Mouse (Mus musculus) embryonic facial prominence, embryonic 15.5 days (tissue): ENCODE results near the gene Msi2. TPM values are rescaled to one million over a fixed set of nuclear protein-coding genes. Genes with fewer than 3 reads are reported as not detected.

Source experiments
- ATAC-seq: fragments of 200-750 bp; cut with Nextera tagmentation; 2 replicates; pipeline ENCODE4 v1.8.0; 2017; ENCODE audit warnings: low read depth, moderate TSS enrichment; ENCODE audit not compliant: insufficient number of reproducible peaks, low FRiP score, low TSS enrichment
- H3K27ac ChIP-seq: fragments of 300-500 bp; sonication (generic); replicated peaks from 2 replicates; pipeline ENCODE4 v1.5.1; 2015; ENCODE audit warnings: mild to moderate bottlenecking, inconsistent platforms
- H3K27me3 ChIP-seq: fragments of 300-500 bp; sonication (generic); 2 replicates; pipeline ENCODE4 v1.6.1; 2015; ENCODE audit warnings: inconsistent platforms
- H3K36me3 ChIP-seq: fragments of 300-500 bp; sonication (generic); 2 replicates; pipeline ENCODE4 v1.6.1; 2015; ENCODE audit warnings: mild to moderate bottlenecking, inconsistent platforms
- H3K4me1 ChIP-seq: fragments of 300-500 bp; sonication (generic); 2 replicates; pipeline ENCODE4 v1.6.1; 2015; ENCODE audit warnings: inconsistent platforms
- H3K4me2 ChIP-seq: fragments of 300-500 bp; sonication (generic); replicated peaks from 2 replicates; pipeline ENCODE4 v1.6.1; 2015; ENCODE audit warnings: mild to moderate bottlenecking, inconsistent platforms
- H3K4me3 ChIP-seq: fragments of 300-500 bp; sonication (generic); replicated peaks from 2 replicates; pipeline ENCODE4 v1.5.1; 2015; ENCODE audit warnings: mild to moderate bottlenecking, inconsistent platforms
- H3K9ac ChIP-seq: fragments of 300-500 bp; sonication (generic); 2 replicates; pipeline ENCODE4 v1.6.1; 2015; ENCODE audit warnings: inconsistent platforms
- H3K9me3 ChIP-seq: fragments of 300-500 bp; sonication (generic); replicated peaks from 2 replicates; pipeline ENCODE4 v1.6.1; 2016; ENCODE audit warnings: inconsistent platforms
- WGBS: fragments of 180-500 bp; shearing (Covaris S2); methylation state at CpG from one replicate; pipeline ENCODE4 v1.1.7; 2015; 5-methylcytosine and 5-hydroxymethylcytosine counted together
- polyA plus RNA-seq: library from polyadenylated mRNA; unstranded; fragments of >200 nt; fragmentation: Nextera tagmentation; extraction: Ambion mirVana; gene quantifications from 2 replicates; pipeline ENCODE4 v1.2.1, GENCODE M21; 2015

The Msi2 gene
- polyA plus RNA-seq, 1 experiment from 2014 or later: 19.7 TPM

DNA sequence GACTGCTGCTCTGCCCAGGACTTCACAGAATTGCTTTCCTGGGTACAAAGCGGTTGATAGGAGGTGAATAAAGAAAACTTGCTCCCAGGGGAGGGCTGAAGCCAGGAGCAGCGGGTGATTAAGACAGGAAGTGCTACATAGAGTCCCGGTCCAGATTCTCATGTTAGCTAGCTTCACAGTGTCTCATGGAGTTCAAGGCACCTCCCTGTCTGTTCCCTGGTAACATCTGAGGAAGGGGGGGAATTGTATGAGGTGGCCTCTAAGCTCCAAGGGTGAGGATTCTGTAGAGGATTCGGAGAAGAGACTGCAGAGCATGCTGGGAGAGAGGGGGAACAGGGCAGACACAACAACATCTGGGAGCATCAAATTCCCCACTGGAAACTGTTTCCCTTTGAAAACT is 233.2 kb downstream of the Msi2 start:
- WGBS: 44% methylated on average over 4 of the region's 4 CpGs
- H3K27ac ChIP-seq: no peak overlapping the region
- no peak overlapping the region for H3K4me3 ChIP-seq
- H3K9ac ChIP-seq: no peak overlapping the region
- H3K36me3 ChIP-seq: no peaks in the 10 kb centered on the region
- H3K4me1 ChIP-seq: peaks cover 54% of the 10 kb centered on the region
- H3K9me3 ChIP-seq: no peaks in the 10 kb centered on the region
- H3K27me3 ChIP-seq: no peaks in the 10 kb centered on the region
- H3K4me2 ChIP-seq: no peak overlapping the region
- ATAC-seq: no peak

DNA sequence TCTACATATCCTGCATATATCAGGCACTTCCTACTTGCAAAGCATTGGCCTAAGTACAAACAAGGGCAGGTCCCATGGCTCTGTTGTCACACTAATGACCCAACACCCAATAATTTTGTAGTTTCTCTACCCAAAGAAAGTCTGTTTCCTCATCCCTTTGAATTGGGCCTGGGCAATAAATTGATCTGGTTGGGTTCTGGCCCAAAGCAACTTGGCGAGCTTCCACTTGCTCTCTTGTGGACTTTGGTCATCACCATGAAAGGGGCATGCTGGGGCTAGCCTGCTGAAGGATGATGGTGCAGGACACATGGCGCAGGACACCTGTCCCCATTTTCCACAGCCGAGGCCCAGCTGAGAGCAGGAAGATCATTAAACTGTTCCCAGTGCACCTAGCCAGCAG is 234.3 kb downstream of the Msi2 start:
- Histone ChIP-seq H3K27ac (no peak overlapping the region), H3K4me1 (peaks cover 53% of the 10 kb centered on the region), H3K36me3 (no peaks in the 10 kb centered on the region), H3K9me3 (no peaks in the 10 kb centered on the region), H3K9ac (no peak overlapping the region), H3K27me3 (no peaks in the 10 kb centered on the region), H3K4me3 (no peak overlapping the region), H3K4me2 (no peak overlapping the region)
- 86% methylated on average over 3 of the region's 3 CpGs for WGBS
- no peak for ATAC-seq

DNA sequence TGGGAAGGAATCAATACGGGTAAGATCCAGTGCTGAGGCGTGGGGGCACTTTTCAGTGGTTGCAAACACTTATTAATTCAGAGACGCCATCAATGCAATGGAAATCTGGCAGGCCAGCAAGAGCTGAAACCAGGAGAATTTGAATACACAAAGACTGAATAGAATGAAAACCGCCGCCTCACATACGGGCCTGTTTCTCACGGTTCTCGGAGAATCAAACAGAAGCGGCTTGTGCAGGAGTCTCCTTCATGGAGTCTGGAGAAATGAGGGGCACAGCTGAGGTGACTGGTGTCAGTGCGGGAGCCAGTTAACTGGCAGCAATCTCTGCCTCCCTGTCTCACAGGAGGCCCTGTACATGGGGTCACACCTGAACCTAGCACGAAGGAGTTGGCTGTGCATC is 235.7 kb downstream of the Msi2 start:
- no peak overlapping the region for H3K9ac ChIP-seq
- H3K4me2 ChIP-seq: no peak overlapping the region
- 57% methylated on average over 11 of the region's 11 CpGs for WGBS
- H3K9me3 ChIP-seq: no peaks in the 10 kb centered on the region
- no peaks in the 10 kb centered on the region for H3K27me3 ChIP-seq
- H3K27ac ChIP-seq: peak overlapping the region; percentile 41; the same call in 1 of the 2 replicates
- no peak overlapping the region for H3K4me3 ChIP-seq
- H3K36me3 ChIP-seq: no peaks in the 10 kb centered on the region
- H3K4me1 ChIP-seq: peaks cover 52% of the 10 kb centered on the region
- ATAC-seq: no peak

DNA sequence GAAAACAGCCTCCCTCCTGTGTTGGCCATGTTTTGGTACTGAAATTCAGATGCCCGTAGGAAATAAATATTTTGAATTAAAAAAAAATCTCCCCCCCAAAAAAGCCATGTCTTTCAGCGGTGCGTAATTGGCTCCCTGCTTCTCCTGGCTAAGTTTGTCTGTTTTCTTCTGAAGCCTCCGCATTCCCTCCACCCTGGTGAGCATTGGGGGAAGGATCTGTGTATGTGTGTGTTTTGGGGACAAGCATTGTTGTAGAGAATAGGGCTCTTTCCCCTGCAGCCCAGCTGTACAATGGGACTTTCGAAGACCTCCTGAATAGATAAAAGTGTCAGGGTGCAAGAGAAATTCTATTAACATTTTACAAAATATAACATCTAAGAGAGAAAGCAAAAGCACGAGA is 236.1 kb downstream of the Msi2 start:
- WGBS: 51% methylated on average over 6 of the region's 6 CpGs
- ATAC-seq: no peak
- Histone ChIP-seq H3K36me3 (no peaks in the 10 kb centered on the region), H3K9me3 (no peaks in the 10 kb centered on the region), H3K9ac (no peak overlapping the region), H3K27ac (peak overlapping the region; percentile 41; the same call in 1 of the 2 replicates), H3K4me1 (peaks cover 52% of the 10 kb centered on the region), H3K27me3 (no peaks in the 10 kb centered on the region), H3K4me2 (no peak overlapping the region), H3K4me3 (no peak overlapping the region)

DNA sequence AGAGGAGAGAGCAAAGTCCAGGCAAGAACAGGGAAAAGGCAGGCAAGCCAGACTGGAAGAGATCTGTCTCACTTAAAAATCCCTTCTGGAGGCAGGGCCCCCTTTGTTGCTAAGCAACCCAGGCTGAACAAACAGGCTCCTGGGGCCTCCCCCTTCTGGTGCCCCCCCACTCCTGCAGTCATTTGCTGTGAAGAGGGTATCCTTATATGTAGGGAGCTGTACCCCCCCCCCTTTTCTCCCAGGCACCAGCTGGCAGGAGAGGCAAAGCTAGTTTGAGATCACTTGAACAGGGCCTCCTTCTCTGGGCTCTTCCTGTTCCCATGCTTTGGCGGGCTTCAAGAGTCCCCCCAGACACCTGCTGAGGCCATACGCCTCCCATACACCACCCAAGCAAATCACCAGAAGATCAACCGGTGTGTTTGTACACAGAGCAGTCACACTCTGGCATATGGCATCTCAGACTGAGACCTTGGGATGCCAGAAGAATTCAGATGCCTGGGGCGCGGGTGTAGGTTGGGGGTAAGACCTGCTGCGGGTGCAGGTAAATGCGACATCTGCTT is 236.6 kb downstream of the Msi2 start:
- 48% methylated on average over 7 of the region's 7 CpGs for WGBS
- Histone ChIP-seq H3K4me2 (no peak overlapping the region), H3K4me1 (peaks cover 52% of the 10 kb centered on the region)

DNA sequence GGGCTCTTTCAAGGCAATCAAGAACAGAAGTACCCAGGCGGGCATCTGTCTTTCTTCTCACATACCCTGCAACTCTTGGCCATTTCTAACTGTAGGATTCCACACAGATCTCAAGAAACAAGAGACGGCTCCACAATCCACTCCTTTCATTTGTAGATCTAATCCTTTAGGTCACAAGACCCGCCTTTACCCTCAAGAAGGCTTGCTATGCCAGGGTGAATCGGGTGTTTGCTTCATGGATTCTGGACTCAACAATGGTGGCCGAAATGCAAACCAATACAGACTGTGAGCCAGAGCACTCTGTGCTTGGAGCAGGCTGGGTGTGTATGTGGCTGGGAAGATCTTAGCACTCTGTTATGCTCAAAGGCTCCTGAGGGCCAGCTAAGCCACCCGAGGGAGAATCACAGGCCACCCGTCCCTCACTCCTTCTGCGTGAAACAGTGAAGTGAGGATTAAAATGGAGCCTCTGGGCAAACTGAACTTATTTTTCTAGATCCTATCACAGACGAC is 237.2 kb downstream of the Msi2 start:
- Histone ChIP-seq H3K36me3 (no peaks in the 10 kb centered on the region), H3K4me1 (peaks cover 52% of the 10 kb centered on the region), H3K27ac (peak overlapping the region; percentile 53), H3K9ac (no peak overlapping the region), H3K4me3 (no peak overlapping the region), H3K9me3 (no peaks in the 10 kb centered on the region), H3K4me2 (no peak overlapping the region), H3K27me3 (no peaks in the 10 kb centered on the region)
- 49% methylated on average over 9 of the region's 9 CpGs for WGBS
- ATAC-seq: peak; percentile 7; the same call in 1 of the 2 replicates

More for the DNA sequence above, 236.6 kb downstream of the Msi2 start:
- Histone ChIP-seq H3K4me3 (no peak overlapping the region), H3K27me3 (no peaks in the 10 kb centered on the region), H3K9ac (no peak overlapping the region), H3K27ac (peak overlapping the region; percentile 53), H3K36me3 (no peaks in the 10 kb centered on the region), H3K9me3 (no peaks in the 10 kb centered on the region)
- peak; percentile 47 for ATAC-seq

DNA sequence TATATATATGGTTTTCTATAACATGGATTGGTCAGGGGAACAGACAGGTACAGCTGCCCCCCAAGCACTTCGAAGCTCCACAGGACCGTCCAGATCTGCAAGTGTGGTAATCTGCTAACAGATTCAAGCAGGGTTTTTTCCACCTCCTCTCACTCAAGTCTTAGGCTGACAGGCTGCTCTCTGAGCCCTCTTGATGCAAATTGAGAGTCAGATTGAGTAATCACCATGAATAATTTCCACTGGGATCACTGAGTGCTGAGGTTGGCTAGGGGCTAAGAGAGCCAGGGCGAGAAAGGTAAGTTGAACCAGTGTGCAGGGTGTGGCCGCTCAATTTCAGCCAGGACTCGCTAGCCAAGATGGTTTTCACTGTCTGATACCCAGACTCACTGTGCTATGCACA is 238.8 kb downstream of the Msi2 start:
- Histone ChIP-seq H3K9me3 (no peaks in the 10 kb centered on the region), H3K27ac (no peak overlapping the region), H3K4me2 (no peak overlapping the region), H3K9ac (no peak overlapping the region), H3K27me3 (no peaks in the 10 kb centered on the region), H3K4me1 (peaks cover 47% of the 10 kb centered on the region), H3K36me3 (no peaks in the 10 kb centered on the region), H3K4me3 (no peak overlapping the region)
- WGBS: 58% methylated on average over 5 of the region's 5 CpGs
- no peak for ATAC-seq

DNA sequence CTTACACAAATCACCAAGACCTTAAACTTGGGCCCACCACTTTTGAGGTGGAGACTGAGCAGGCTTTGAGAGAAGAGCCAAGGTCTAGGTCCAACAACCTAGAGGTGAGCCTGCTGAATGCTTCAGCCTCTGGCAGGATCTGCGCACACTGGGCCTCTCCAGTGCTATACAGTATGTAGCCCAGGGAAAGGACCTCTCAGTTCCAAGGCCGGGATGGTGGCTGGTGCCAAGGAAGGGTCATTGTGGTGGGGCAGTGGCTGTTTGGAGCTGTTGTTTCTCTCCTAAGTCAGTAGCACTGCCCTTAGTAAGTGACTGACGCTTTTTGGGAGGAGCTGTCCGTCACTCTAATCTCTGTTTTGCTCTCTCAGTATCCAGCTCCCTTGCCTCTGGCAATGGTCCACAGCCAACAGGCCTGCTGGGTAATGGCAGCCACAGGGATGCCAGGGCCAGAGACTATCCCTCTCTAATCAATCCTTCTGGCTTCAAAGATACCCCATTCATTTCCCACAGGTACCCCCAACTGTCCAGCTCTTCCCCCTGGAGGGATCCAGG is 243.3 kb downstream of the Msi2 start:
- Histone ChIP-seq H3K4me2 (no peak overlapping the region), H3K36me3 (no peaks in the 10 kb centered on the region), H3K9ac (no peak overlapping the region), H3K27me3 (no peaks in the 10 kb centered on the region), H3K4me1 (peaks cover 39% of the 10 kb centered on the region), H3K27ac (no peak overlapping the region), H3K9me3 (no peaks in the 10 kb centered on the region), H3K4me3 (no peak overlapping the region)
- WGBS: 64% methylated on average over 4 of the region's 4 CpGs
- ATAC-seq: peak; percentile 40; the same call in 1 of the 2 replicates

DNA sequence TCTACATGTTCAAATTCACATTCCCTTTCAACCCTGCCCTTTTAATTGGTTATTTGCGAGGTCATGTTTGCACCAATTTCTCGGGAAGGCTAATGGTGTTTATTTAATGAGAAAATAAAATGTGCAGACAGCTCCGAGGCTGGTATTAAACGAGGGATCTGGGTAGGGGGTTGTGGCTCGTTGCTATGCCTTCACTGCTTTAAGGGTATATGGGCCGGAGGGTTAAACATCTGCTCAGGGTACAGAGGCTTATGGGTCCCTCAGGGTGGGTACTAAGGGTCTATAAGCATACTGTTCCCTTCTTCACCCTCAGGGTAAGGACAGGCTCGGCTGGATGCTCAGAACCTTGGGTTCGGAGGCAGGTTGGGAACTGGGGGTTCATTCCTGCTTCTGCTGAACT is 245.6 kb downstream of the Msi2 start:
- WGBS: 55% methylated on average over 8 of the region's 8 CpGs
- H3K4me2 ChIP-seq: no peak overlapping the region

DNA sequence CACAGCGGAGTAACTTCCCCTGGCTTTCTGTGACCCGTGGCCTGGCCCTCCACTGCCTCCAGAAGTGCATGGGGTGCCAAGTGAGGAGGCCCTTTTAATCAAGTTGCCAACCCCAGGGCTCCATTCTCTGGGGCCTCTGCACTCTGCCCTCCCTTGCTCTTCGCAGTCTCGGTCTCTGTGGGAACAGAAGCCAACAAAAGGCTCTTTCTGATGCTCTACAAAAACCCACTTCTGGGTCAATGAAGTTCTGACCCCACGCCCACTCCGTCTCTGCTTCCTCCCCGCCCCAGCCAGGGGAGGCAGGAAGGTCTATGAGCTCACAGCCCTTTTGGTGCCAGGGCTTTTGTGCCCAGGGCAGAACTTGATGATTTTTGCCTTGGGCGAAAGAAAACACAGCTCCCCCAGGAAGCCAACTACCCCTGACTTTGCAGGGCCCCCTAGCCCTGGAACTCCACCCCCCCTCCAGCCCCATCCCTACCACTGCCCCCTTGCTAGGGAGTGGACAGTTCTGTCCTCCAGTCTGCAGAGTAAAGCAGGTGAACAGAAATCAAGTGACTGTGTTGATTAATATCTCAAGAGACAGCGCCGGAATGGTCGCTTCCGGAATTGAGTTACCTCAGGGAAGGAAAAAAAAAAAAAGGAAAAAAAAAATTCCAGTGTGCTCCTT is 246.2 kb downstream of the Msi2 start:
- WGBS: 49% methylated on average over 12 of the region's 12 CpGs
- Histone ChIP-seq H3K4me3 (no peak overlapping the region), H3K9ac (no peak overlapping the region), H3K9me3 (no peaks in the 10 kb centered on the region), H3K4me2 (no peak overlapping the region), H3K36me3 (no peaks in the 10 kb centered on the region), H3K27ac (no peak overlapping the region), H3K27me3 (no peaks in the 10 kb centered on the region), H3K4me1 (peaks cover 21% of the 10 kb centered on the region)
- no peak for ATAC-seq

More for the DNA sequence above, 245.6 kb downstream of the Msi2 start:
- H3K27me3 ChIP-seq: no peaks in the 10 kb centered on the region
- no peaks in the 10 kb centered on the region for H3K36me3 ChIP-seq
- no peak overlapping the region for H3K4me3 ChIP-seq
- no peak overlapping the region for H3K9ac ChIP-seq
- H3K4me1 ChIP-seq: peaks cover 23% of the 10 kb centered on the region
- ATAC-seq: no peak
- H3K9me3 ChIP-seq: no peaks in the 10 kb centered on the region
- no peak overlapping the region for H3K27ac ChIP-seq

DNA sequence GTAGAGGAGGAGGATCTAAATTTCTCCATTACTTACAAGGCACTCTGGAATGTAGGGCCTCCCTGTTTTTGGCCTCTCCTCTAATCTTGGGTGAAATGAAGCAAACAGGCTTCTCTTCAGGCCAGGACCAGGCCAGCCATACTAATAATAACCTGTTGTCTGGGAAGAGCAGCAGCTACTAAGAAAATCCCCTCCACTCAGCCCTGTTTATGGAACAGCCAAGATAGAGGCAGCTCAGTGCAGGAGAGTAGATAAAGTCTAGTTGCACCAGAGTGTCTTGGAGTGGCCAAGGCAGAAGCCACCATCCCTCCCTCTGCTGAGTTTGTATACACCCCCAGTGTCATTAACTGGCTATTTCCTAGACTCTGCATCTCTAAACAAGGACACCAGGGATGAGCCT is 247.7 kb downstream of the Msi2 start:
- H3K36me3 ChIP-seq: no peaks in the 10 kb centered on the region

More for the DNA sequence above, 247.7 kb downstream of the Msi2 start:
- peaks cover 21% of the 10 kb centered on the region for H3K4me1 ChIP-seq
- H3K27me3 ChIP-seq: no peaks in the 10 kb centered on the region
- no peak overlapping the region for H3K4me2 ChIP-seq
- no peak overlapping the region for H3K9ac ChIP-seq
- no peaks in the 10 kb centered on the region for H3K9me3 ChIP-seq
- ATAC-seq: no peak
- H3K4me3 ChIP-seq: no peak overlapping the region
- no peak overlapping the region for H3K27ac ChIP-seq
